Mouse (Mus musculus) G1E (cell line): ENCODE measurements around the gene Tmcc1. TPM values are rescaled to one million over a fixed set of nuclear protein-coding genes. Genes with fewer than 3 reads are reported as not detected.
"Not testable (repeated sequence)": the region's sequence is repeated elsewhere in the genome, so short reads cannot be mapped to it uniquely, and the experiment has no call there.

Source experiments
- ATAC-seq: 2 replicates; pipeline ENCODE4 v1.8.0; 2016; ENCODE audit warnings: mild to moderate bottlenecking; ENCODE audit not compliant: insufficient number of reproducible peaks, poor library complexity, low FRiP score, severe bottlenecking; ENCODE audit errors: extremely low read depth
- DNase-seq: peaks from one replicate; pipeline ENCODE4 v3.0.0; 2012; ENCODE audit warnings: low spot score
- H3K27me3 ChIP-seq: 2 replicates; pipeline ENCODE4 v1.6.1; 2012; ENCODE audit warnings: mild to moderate bottlenecking, low read length, inconsistent platforms; ENCODE audit not compliant: insufficient read depth
- H3K36me3 ChIP-seq: replicated peaks from 2 replicates; pipeline ENCODE3; 2012; ENCODE audit warnings: mild to moderate bottlenecking, inconsistent platforms
- H3K4me1 ChIP-seq: 2 replicates; pipeline ENCODE4 v1.6.1; 2012; ENCODE audit warnings: low read depth, low read length, inconsistent platforms, mixed read lengths; ENCODE audit not compliant: insufficient read depth
- H3K4me3 ChIP-seq: 2 replicates; pipeline ENCODE4 v1.5.1; 2012; ENCODE audit warnings: low read depth, mild to moderate bottlenecking, inconsistent platforms, low read length, moderate library complexity, mixed read lengths
- H3K9me3 ChIP-seq: replicated peaks from 2 replicates; pipeline ENCODE4 v1.6.1; 2012; ENCODE audit warnings: inconsistent platforms
- CTCF ChIP-seq: IDR thresholded peaks from 2 replicates; pipeline ENCODE4 v1.5.1; 2012; ENCODE audit warnings: low read depth, low read length, inconsistent platforms, mixed read lengths
- GATA1 ChIP-seq: IDR thresholded peaks from 2 replicates; pipeline ENCODE4 v1.6.1; 2012; ENCODE audit warnings: borderline replicate concordance, low read length, inconsistent platforms, mixed read lengths
- GATA2 ChIP-seq: IDR thresholded peaks from 2 replicates; pipeline ENCODE4 v1.6.1; 2012; ENCODE audit warnings: low read depth, low read length, inconsistent platforms, borderline replicate concordance
- POLR2AphosphoS5 ChIP-seq: IDR thresholded peaks from 2 replicates; pipeline ENCODE4 v1.6.1; 2012; ENCODE audit warnings: low read depth, low read length, inconsistent platforms; ENCODE audit not compliant: insufficient replicate concordance
- TAL1 ChIP-seq: conservative IDR thresholded peaks from 2 replicates; pipeline ENCODE4 v1.6.1; 2012; ENCODE audit warnings: low read depth, low read length, inconsistent platforms, mixed read lengths
- polyA plus RNA-seq: library from polyadenylated mRNA; stranded (reverse); fragments of >175 nt; gene quantifications from 2 replicates; pipeline ENCODE4 v1.2.3, GENCODE M21; 2012
- total RNA-seq, 2 experiments: library from RNA; stranded (forward) in 1 of 2; stranded (reverse) in 1 of 2; fragments of 200-1000 nt in 1 of 2; fragments of >200 nt in 1 of 2; fragmentation: Nextera tagmentation in 1 of 2; gene quantifications; 2 replicates each; pipeline ENCODE4 v1.2.3; 2014 to 2017

Gene Tmcc1
- total and polyA plus RNA-seq, 3 experiments = 0.86 to 18.6 (median 12.1) TPM

- Histone ChIP-seq H3K27me3 (no peaks in the 10 kb centered on the region), H3K9me3 (no peaks in the 10 kb centered on the region), H3K36me3 (peaks cover 8% of the 10 kb centered on the region), H3K4me1 (no peaks in the 10 kb centered on the region), H3K4me3 (no peak overlapping the region)
- no peak for ATAC-seq
- no peak for DNase-seq
- no peak for TF ChIP-seq GATA2
These were observed 59.5 kb downstream of the Tmcc1 start for GRCm38 (mm10) chr6:116133756-116134155.

GRCm38 (mm10) chr6:116131771-116132170, 61.5 kb downstream of the Tmcc1 start:
- TF ChIP-seq CTCF (no peak), POLR2AphosphoS5 (no peak), GATA1 (no peak), GATA2 (no peak), TAL1 (no peak)
- ATAC-seq (no peak), DNase-seq (no peak)
- Histone ChIP-seq H3K4me1 (peaks cover 3% of the 10 kb centered on the region; the same call in 1 of the 2 replicates), H3K36me3 (peaks cover 10% of the 10 kb centered on the region), H3K4me3 (no peak overlapping the region), H3K9me3 (no peaks in the 10 kb centered on the region), H3K27me3 (no peaks in the 10 kb centered on the region)

GRCm38 (mm10) chr6:116128710-116129109, 64.6 kb downstream of the Tmcc1 start:
- Histone ChIP-seq H3K36me3 (peaks cover 4% of the 10 kb centered on the region), H3K4me3 (no peak overlapping the region), H3K4me1 (peaks cover 3% of the 10 kb centered on the region; the same call in 1 of the 2 replicates), H3K27me3 (no peaks in the 10 kb centered on the region), H3K9me3 (no peaks in the 10 kb centered on the region)
- ATAC-seq = no peak
- TF ChIP-seq GATA1 = no peak
- no peak for TF ChIP-seq POLR2AphosphoS5
- TF ChIP-seq GATA2 = no peak
- no peak for DNase-seq

- no peak for ATAC-seq
- no peaks in the 10 kb centered on the region for H3K9me3 ChIP-seq
- TF ChIP-seq GATA2 (no peak), POLR2AphosphoS5 (no peak), TAL1 (no peak), GATA1 (no peak), CTCF (no peak)
- H3K4me3 ChIP-seq = no peak overlapping the region
- no peak for DNase-seq
- peaks cover 2% of the 10 kb centered on the region for H3K36me3 ChIP-seq
- peaks cover 3% of the 10 kb centered on the region; the same call in 1 of the 2 replicates for H3K4me1 ChIP-seq
- H3K27me3 ChIP-seq = no peaks in the 10 kb centered on the region
These were observed 65.3 kb downstream of the Tmcc1 start for GRCm38 (mm10) chr6:116127918-116128443.

- no peak for TF ChIP-seq TAL1
- TF ChIP-seq CTCF = no peak
- TF ChIP-seq POLR2AphosphoS5 = no peak
- no peak for TF ChIP-seq GATA1
- no peak for TF ChIP-seq GATA2
- ATAC-seq (no peak), DNase-seq (no peak)
- Histone ChIP-seq H3K4me3 (no peak overlapping the region), H3K27me3 (no peaks in the 10 kb centered on the region), H3K36me3 (peaks cover 8% of the 10 kb centered on the region), H3K4me1 (peaks cover 3% of the 10 kb centered on the region; the same call in 1 of the 2 replicates), H3K9me3 (no peaks in the 10 kb centered on the region)
These were observed 66.7 kb downstream of the Tmcc1 start for GRCm38 (mm10) chr6:116126577-116126976.

GRCm38 (mm10) chr6:116122881-116123280, 70.4 kb downstream of the Tmcc1 start:
- TF ChIP-seq GATA1 (no peak), POLR2AphosphoS5 (no peak), CTCF (no peak), TAL1 (no peak), GATA2 (no peak)
- H3K9me3 ChIP-seq = no peaks in the 10 kb centered on the region
- peaks cover under 1% of the 10 kb centered on the region; the same call in 1 of the 2 replicates for H3K4me1 ChIP-seq
- no peaks in the 10 kb centered on the region for H3K27me3 ChIP-seq
- ATAC-seq = no peak
- no peak overlapping the region for H3K4me3 ChIP-seq
- DNase-seq = no peak
- H3K36me3 ChIP-seq = peaks cover 8% of the 10 kb centered on the region

- Histone ChIP-seq H3K36me3 (peaks cover 8% of the 10 kb centered on the region), H3K4me1 (no peaks in the 10 kb centered on the region), H3K9me3 (no peaks in the 10 kb centered on the region), H3K4me3 (no peak overlapping the region), H3K27me3 (no peaks in the 10 kb centered on the region)
- ATAC-seq (no peak), DNase-seq (no peak)
- no peak for TF ChIP-seq GATA1
- no peak for TF ChIP-seq POLR2AphosphoS5
- no peak for TF ChIP-seq GATA2
- no peak for TF ChIP-seq TAL1
- TF ChIP-seq CTCF = no peak
These were observed 73.6 kb downstream of the Tmcc1 start for GRCm38 (mm10) chr6:116119669-116120068.

- not testable (repeated sequence) for DNase-seq, H3K4me3 ChIP-seq, H3K4me1 ChIP-seq, H3K9me3 ChIP-seq, ATAC-seq, H3K36me3 ChIP-seq, H3K27me3 ChIP-seq
These were observed 76.7 kb downstream of the Tmcc1 start for GRCm38 (mm10) chr6:116116634-116117033.
